Mouse (Mus musculus): ENCODE measurements around the gene Znhit1. TPM values are rescaled to one million over a fixed set of nuclear protein-coding genes. Genes with fewer than 3 reads are reported as not detected.

Gene Znhit1
- 110 TPM in 2 replicates for polyA plus RNA-seq (2015; fragmentation: Nextera tagmentation; extraction: Ambion mirVana)

- 0 out of 2 replicates have a peak, but pooled peaks have one; percentile 7 for ATAC-seq
- Histone ChIP-seq H3K4me1 (replicated peaks) (peaks cover 23% of the 10 kb centered on the region), H3K4me3 (replicated peaks) (peak within 1 kb of the TSS; percentile 80), H3K9ac (replicated peaks) (peak within 1 kb of the TSS; percentile 92), H3K4me2 (replicated peaks) (peak within 1 kb of the TSS; percentile 94), H3K36me3 (peaks cover 59% of the 10 kb centered on the region), H3K27me3 (no peaks in the 10 kb centered on the region), H3K9me3 (no peaks in the 10 kb centered on the region), H3K27ac (peak within 1 kb of the TSS; percentile 92)
- WGBS: 6% methylated on average over 12 of the region's 12 CpGs
Observed at GRCm38 (mm10) chr5:136987934-136988271, at the start of gene Znhit1. Znhit1 (minus strand) TSS chr5:136988021.

GRCm38 (mm10) chr5:137036211-137036610 is 48.4 kb upstream of the Znhit1 start:
- 86% methylated on average over 13 of the region's 13 CpGs for WGBS
- ATAC-seq: no peak

DNA sequence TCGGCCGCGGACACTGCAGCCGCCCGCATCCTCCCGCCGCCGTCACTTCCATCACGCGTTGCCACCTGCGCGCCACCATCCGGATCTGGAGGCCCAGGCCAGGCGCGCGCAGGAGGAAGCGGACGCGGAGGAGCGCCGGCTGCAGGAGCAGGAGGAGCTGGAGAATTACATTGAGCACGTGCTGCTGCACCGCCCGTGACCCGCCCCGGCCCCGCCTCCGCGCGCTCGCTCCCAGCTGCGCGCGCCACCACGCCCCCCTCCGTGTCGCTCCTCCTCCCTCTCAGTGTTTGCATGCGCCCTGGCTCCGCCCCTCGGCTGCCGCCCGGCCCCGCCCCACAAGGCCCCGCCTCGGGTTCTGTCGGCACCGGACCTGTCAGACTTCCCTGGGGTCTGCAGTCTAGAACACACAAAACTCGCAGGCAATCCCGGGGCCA is 44.8 kb upstream of the Znhit1 start:
- no peaks in the 10 kb centered on the region for H3K9me3 ChIP-seq
- WGBS: under 1% methylated on average over 47 of the region's 49 CpGs
- H3K4me1 ChIP-seq (replicated peaks): peaks cover 37% of the 10 kb centered on the region
- H3K27ac ChIP-seq: no peak overlapping the region
- peak; percentile 65 for ATAC-seq
- peaks cover 24% of the 10 kb centered on the region for H3K36me3 ChIP-seq
- H3K4me2 ChIP-seq (replicated peaks): peak overlapping the region; percentile 96
- peak overlapping the region; percentile 55 for H3K4me3 ChIP-seq (replicated peaks)
- peaks cover 55% of the 10 kb centered on the region for H3K27me3 ChIP-seq
- peak overlapping the region; percentile 69 for H3K9ac ChIP-seq (replicated peaks)

More at GRCm38 (mm10) chr5:137036211-137036610, 48.4 kb upstream of the Znhit1 start:
- Histone ChIP-seq H3K36me3 (peaks cover 57% of the 10 kb centered on the region), H3K27me3 (peaks cover 22% of the 10 kb centered on the region), H3K9me3 (no peaks in the 10 kb centered on the region), H3K4me1 (replicated peaks) (peaks cover 13% of the 10 kb centered on the region), H3K4me3 (replicated peaks) (no peak overlapping the region), H3K9ac (replicated peaks) (no peak overlapping the region), H3K27ac (no peak overlapping the region), H3K4me2 (replicated peaks) (no peak overlapping the region)

DNA sequence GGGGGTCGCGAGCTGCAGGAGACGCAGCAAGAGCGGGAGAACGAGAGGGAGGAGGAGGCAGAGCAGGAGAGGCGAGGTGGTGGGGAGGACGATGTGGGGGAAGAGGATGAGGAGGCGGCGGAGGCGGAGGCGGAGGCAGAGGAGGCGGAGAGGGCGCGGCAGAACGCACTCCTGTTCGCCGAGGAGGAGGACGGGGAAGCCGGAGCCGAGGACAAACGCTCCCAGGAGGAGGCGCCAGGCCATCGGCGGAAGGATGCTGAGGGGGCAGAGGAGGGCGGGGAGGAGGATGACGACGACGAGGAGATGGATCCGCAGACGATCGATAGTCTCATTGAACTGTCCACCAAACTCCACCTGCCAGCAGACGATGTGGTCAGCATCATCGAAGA is 44.2 kb upstream of the Znhit1 start:
- H3K4me1 ChIP-seq (replicated peaks): peaks cover 37% of the 10 kb centered on the region
- WGBS: 0% methylated on average over 28 of the region's 33 CpGs
- H3K27ac ChIP-seq: no peak overlapping the region
- 0 out of 2 replicates have a peak, but pooled peaks have one; percentile 1 for ATAC-seq
- peak overlapping the region; percentile 96 for H3K4me2 ChIP-seq (replicated peaks)
- no peaks in the 10 kb centered on the region for H3K9me3 ChIP-seq
- H3K36me3 ChIP-seq: peaks cover 17% of the 10 kb centered on the region
- peak overlapping the region; percentile 69 for H3K9ac ChIP-seq (replicated peaks)
- H3K4me3 ChIP-seq (replicated peaks): peak overlapping the region; percentile 55
- peaks cover 61% of the 10 kb centered on the region for H3K27me3 ChIP-seq

DNA sequence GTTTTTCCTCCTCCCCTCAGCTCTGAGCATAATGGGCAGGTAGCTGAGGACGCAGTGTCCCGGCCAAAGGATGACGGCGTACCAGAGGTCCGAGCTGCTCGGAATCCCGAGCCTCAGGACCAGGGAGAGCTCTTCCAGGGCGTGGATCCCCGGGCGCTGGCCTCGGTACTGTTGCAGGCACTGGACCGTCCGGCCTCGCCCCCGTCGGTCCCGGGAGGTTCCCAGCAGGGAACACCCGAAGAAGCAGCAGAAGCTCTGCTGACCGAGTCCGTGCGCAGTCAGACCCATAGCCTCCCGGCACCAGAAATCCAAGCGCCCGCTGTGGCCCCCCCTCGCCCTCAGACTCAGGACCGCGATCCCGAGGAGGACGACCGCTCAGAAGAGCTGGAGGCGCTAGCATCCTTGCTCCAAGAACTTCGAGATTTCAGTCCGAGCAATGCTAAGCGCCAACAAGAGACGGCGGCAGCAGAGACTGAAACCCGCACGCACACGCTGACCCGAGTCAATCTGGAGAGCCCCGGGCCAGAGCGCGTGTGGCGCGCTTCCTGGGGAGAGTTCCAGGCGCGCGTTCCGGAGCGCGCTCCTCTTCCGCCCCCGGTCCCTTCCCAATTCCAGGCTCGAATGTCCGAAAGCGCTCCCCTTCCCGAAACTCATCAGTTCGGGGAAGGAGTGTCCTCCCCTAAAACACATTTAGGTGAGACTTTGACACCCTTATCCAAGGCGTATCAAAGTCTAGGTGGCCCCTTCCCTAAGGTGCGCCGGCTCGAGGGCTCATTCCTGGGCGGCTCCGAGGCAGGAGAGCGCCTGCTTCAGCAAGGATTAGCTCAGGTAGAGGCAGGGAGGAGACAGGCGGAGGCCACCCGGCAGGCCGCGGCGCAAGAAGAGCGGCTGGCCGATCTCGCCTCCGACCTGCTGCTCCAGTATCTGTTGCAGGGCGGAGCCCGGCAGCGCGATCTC is 43.5 kb upstream of the Znhit1 start:
- Histone ChIP-seq H3K4me3 (replicated peaks) (peak overlapping the region; percentile 55), H3K4me1 (replicated peaks) (peaks cover 37% of the 10 kb centered on the region), H3K27ac (no peak overlapping the region), H3K36me3 (peaks cover 11% of the 10 kb centered on the region), H3K27me3 (peaks cover 68% of the 10 kb centered on the region), H3K4me2 (replicated peaks) (peak overlapping the region; percentile 96), H3K9ac (replicated peaks) (peak overlapping the region; percentile 69), H3K9me3 (no peaks in the 10 kb centered on the region)
- ATAC-seq: no peak
- under 1% methylated on average over 78 of the region's 78 CpGs for WGBS

DNA sequence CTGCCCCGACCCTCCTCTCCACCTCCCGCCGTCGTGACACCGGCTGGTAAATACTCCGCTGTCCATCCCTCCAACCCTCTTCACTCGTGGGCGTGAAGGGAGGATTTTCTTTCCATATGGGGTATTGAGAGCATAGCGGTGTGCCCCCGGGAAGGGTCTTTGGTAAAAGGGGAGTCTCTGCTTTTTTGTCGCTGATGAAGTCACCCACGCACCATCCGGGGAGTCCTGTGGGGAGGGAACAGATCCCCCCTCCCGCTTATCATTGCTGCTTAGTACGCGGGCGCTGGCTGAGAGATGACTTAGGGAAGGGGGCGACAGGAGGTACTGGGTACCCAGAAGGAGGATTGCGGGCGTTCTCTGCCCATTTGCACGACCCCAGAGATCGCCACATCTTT is 42.6 kb upstream of the Znhit1 start:
- 12% methylated on average over 22 of the region's 22 CpGs for WGBS
- Histone ChIP-seq H3K9me3 (no peaks in the 10 kb centered on the region), H3K4me2 (replicated peaks) (peak overlapping the region; percentile 96), H3K4me1 (replicated peaks) (peaks cover 40% of the 10 kb centered on the region), H3K27ac (no peak overlapping the region), H3K27me3 (peaks cover 77% of the 10 kb centered on the region), H3K9ac (replicated peaks) (peak overlapping the region; percentile 69), H3K36me3 (peaks cover 1% of the 10 kb centered on the region), H3K4me3 (replicated peaks) (peak overlapping the region; percentile 55)
- 0 out of 2 replicates have a peak, but pooled peaks have one; percentile 1 for ATAC-seq

GRCm38 (mm10) chr5:137029643-137030415 is 42.0 kb upstream of the Znhit1 start:
- peaks cover 44% of the 10 kb centered on the region for H3K4me1 ChIP-seq (replicated peaks)
- H3K27ac ChIP-seq: no peak overlapping the region
- WGBS: under 1% methylated on average over 52 of the region's 52 CpGs
- H3K9me3 ChIP-seq: no peaks in the 10 kb centered on the region
- H3K9ac ChIP-seq (replicated peaks): peak overlapping the region; percentile 69
- peak overlapping the region; percentile 96 for H3K4me2 ChIP-seq (replicated peaks)
- H3K4me3 ChIP-seq (replicated peaks): peak overlapping the region; percentile 55
- H3K27me3 ChIP-seq: peaks cover 79% of the 10 kb centered on the region
- no peaks in the 10 kb centered on the region for H3K36me3 ChIP-seq
- ATAC-seq: peak; percentile 74

- Histone ChIP-seq H3K36me3 (no peaks in the 10 kb centered on the region), H3K4me3 (replicated peaks) (peak overlapping the region; percentile 55), H3K27me3 (peaks cover 84% of the 10 kb centered on the region), H3K9ac (replicated peaks) (peak overlapping the region; percentile 44), H3K27ac (no peak overlapping the region), H3K9me3 (no peaks in the 10 kb centered on the region), H3K4me2 (replicated peaks) (peak overlapping the region; percentile 96), H3K4me1 (replicated peaks) (peaks cover 45% of the 10 kb centered on the region)
- WGBS: 0% methylated on average over 8 of the region's 8 CpGs
- peak; percentile 3 for ATAC-seq
Observed at GRCm38 (mm10) chr5:137029273-137029585, 41.4 kb upstream of the Znhit1 start.

GRCm38 (mm10) chr5:137028561-137029272 is 40.9 kb upstream of the Znhit1 start:
- peaks cover 84% of the 10 kb centered on the region for H3K27me3 ChIP-seq
- no peaks in the 10 kb centered on the region for H3K36me3 ChIP-seq
- H3K4me2 ChIP-seq (replicated peaks): peak overlapping the region; percentile 96
- H3K9me3 ChIP-seq: no peaks in the 10 kb centered on the region
- no peak overlapping the region for H3K27ac ChIP-seq
- H3K4me1 ChIP-seq (replicated peaks): peaks cover 45% of the 10 kb centered on the region
- H3K9ac ChIP-seq (replicated peaks): peak overlapping the region; percentile 44; the same call in 1 of the 2 replicates
- peak overlapping the region; percentile 55 for H3K4me3 ChIP-seq (replicated peaks)
- ATAC-seq: peak; percentile 1; the same call in 1 of the 2 replicates
- WGBS: 4% methylated on average over 29 of the region's 29 CpGs

DNA sequence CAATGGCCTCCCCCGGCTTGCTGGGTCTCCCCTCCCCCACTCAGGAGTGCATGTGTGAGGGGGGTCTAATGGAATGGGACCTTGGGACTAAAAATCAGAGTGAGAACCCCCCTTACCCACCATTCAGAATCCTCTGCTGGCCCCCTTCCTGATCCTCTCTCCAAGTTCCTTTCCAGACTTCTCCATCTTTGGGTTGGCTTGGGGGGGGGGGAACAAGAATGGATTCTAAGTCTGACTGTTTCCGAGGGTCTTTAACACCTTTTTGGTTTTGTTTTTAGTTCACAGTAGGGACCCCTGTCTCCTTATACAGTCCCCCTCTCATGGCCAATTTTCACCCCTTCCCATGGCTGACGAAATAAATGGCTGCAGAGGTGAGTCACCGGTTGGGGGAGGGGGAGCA is 38.3 kb upstream of the Znhit1 start, which contains the start of gene Vgf:
Gene Vgf, plus strand, starts transcription at position 301 of the 400 bp plus-strand sequence.
- Histone ChIP-seq H3K36me3 (no peaks in the 10 kb centered on the region), H3K4me3 (replicated peaks) (peak within 1 kb of the TSS; percentile 10; the same call in 1 of the 2 replicates), H3K9me3 (no peaks in the 10 kb centered on the region), H3K27ac (no peak within 1 kb of the TSS), H3K27me3 (peaks cover 74% of the 10 kb centered on the region), H3K4me2 (replicated peaks) (peak within 1 kb of the TSS; percentile 47), H3K4me1 (replicated peaks) (peaks cover 31% of the 10 kb centered on the region), H3K9ac (replicated peaks) (no peak within 1 kb of the TSS)
- 45% methylated on average over 4 of the region's 4 CpGs for WGBS
- no peak for ATAC-seq

GRCm38 (mm10) chr5:137025132-137025531 is 37.3 kb upstream of the Znhit1 start:
- ATAC-seq: peak; percentile 21

More at GRCm38 (mm10) chr5:137025132-137025531, 37.3 kb upstream of the Znhit1 start:
- Histone ChIP-seq H3K9me3 (no peaks in the 10 kb centered on the region), H3K27me3 (peaks cover 65% of the 10 kb centered on the region), H3K27ac (no peak overlapping the region), H3K4me3 (replicated peaks) (peak overlapping the region; percentile 10; the same call in 1 of the 2 replicates), H3K4me2 (replicated peaks) (peak overlapping the region; percentile 47), H3K9ac (replicated peaks) (no peak overlapping the region), H3K36me3 (no peaks in the 10 kb centered on the region), H3K4me1 (replicated peaks) (peaks cover 22% of the 10 kb centered on the region)
- WGBS: under 1% methylated on average over 23 of the region's 23 CpGs
